Mouse (Mus musculus): Measurements from ENCODE around the gene Muc16. TPM values are rescaled to one million over a fixed set of nuclear protein-coding genes. Genes with fewer than 3 reads are reported as not detected.

The Muc16 gene
- total RNA-seq (2021): under 1 TPM in 1 of 2 experiments, not detected in 1; 0.02 TPM
- long read RNA-seq, experiment 1: 0 reads
- long read RNA-seq, experiment 2: 0 reads

DNA sequence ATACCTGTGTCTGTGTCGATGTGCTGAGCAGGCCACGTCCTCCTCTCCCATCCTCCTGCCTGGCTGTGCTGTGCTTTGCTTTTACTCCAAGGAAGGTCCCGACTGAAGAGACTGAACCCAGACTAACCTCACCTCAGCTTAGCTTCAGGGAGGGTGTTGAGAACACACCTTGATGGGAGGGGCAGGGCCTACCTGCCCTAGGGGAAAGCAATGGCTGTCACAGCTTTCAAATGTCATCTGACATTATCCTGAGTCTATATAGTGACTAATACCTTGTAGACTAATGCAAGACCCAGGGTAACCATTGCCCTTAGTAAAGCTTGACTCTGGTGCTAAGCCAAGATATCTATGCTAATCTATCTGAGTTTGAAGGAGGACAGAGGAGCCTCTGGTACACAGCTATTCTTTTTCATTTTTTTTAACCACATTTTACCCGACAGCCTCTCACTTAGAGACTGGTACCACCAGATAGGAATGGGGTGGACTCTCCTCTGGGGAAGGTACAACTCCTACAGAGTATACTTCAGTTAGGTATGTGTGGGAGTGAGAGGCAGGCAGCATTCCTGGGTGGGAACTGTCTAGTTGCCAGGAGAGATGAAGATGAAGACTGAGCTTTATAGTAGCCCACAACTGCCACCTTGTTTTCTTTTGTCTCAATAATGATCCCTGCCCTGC, at the start of gene Muc16:
Gene Muc16, minus strand, starts transcription at position 51 of the 675 bp plus-strand sequence.
- no peak for DNase-seq (ENCODE audit: low spot score)

DNA sequence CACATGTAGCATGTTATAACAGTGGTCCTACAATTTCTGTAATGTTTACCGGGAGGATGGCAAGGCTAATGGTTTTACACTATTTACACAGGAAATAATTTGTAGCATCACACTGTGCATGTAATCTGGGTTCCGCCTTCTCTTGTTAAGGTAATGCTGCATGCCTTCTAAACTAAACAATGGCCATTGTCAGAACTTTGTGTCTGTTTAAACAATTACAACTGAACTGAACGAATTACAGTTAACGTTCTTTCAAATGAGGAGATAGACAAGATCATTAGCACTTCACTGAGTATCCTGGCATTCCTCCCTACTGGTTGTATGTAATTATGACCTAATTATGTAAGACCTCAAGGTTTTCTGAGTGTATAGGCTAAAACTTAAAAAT, 48.4 kb upstream of the Muc16 start:
- DNase-seq (ENCODE audit: low spot score): no peak

DNA sequence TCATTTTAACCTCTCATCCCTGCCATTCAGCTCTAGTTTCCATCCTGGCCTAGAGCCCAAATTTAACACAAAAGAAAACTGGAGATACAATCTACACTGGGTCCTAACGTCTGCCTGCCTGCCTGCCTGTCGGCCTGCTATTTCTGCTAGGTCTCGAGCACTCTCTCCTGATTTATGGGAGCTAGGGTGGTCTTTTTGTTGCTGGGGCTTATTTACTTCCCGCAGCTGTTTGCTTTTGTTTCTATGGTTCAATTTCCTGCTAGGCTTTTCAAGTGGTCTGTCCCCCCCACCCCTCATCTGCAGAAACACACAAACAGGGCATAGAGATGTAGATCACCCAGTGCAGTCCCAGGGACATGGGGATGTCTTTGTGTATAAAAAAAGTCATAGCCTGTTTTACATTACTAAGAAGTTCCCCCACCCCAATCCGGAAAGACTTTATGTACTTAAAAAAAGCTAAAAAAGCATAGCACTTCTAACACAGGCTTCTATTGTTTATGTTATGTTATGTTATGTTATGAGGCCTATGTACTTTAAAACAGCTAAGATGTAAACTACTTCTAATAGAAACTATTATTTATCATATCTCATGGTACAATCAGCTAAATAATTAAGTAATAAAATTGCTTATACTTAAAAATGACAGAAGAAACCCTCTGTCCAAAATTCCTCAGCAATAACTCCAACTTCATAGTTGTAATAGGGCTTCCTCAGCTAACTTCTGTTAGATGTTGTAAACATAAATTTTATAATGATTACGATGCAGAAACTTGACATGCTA, 47.8 kb upstream of the Muc16 start:
- no peak for DNase-seq (ENCODE audit: low spot score)

DNA sequence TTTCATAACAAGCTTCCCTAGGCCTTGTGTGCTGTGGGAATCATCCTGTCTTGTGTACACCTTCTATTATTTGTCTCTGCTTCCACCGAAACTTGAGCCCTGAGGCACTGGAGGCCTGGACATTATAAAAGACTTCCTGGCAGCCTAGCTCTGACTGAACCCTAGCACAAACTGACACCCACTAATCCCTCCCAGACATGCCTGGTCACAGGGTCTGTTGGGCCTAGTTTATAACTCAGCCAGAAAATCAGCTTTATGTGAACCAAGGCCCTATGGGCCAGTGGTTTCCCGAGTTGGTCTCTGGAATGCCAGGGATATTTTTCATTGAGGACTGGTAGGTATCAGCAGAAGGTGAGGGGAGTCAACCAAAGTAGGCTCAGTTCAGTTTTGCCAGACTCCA, 46.7 kb upstream of the Muc16 start:
- no peak for DNase-seq (ENCODE audit: low spot score)

DNA sequence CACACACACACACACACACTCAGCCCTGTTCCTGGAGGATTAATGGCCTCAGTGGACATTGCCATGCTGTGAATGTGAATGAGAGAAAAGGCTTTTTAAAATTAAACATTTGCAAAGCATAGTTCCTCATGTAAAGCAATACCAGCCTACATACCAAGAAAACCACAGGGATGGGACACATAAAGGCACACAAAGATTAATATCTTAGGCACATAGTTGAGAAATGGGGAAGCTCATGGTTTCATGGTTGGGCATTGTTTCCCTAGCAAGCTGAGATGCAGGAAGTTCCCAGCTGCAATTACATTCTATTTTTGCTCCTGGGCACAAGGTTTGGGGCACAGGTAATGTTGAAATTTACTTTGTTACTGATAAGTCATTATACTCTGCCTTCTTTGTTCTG, 31.3 kb upstream of the Muc16 start:
- no peak for DNase-seq (ENCODE audit: low spot score)

DNA sequence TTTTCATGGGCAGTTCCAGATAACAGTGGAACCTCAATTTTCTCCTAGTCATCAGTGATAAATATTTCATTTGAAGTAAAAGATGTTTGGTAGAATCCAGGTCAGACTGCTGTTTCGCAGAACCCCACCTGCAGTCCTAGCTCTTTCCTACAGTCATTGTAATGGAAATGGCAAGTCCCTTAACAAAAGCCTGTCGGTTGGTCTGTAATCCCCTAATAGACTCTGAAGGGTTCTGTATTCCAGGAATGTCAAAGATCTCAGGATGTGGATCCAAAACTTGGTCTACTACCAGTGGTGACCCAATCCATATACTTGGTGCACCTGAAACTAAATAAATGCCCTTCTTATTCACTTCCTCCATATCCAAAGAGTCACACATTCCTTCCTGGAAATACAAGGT, 76.0 kb downstream of the Muc16 start:
- DNase-seq (ENCODE audit: low spot score): no peak

DNA sequence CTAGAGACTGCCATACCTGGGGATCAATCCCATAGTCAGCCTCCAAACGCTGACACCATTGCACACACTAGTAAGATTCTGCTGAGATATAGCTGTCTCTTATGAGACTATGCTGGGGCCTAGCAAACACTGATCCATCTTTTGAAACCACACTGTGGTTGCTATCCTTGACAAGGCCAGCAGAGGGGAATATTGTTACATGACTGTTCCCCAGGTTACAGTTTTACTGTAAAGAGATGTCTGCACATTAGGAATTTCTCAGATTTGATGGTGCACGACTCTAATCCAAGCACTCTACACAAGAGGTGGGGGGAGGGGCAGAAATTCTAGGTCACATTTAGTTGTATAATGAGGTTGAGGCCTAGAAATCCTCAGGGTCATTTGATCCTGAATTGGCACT, 166.2 kb downstream of the Muc16 start:
- no peak for DNase-seq (ENCODE audit: low spot score)

DNA sequence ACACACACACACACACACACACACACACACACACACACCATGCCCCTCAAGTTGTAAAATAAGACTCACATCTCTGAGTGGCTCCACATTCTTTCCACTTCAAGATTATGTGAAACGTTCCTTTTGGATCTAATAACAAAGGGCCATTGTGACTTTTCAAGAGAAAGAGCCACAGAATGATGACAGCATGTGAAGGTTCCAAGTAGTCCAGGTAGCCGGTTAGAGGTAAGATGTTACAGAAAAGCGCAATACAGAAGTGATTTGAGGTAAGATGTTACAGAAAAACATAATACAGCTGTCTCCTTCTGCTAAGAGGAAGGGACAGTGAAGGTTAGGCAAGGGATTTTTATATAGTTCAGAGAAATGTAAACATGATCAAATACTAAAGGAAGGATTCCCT, 196.2 kb downstream of the Muc16 start, which contains the start of the genes Zfp558 and Mbd3l1:
Gene Zfp558, minus strand, starts transcription at position 101 of the 400 bp plus-strand sequence.
Gene Mbd3l1, plus strand, starts transcription at position 192 of the 400 bp plus-strand sequence.
- DNase-seq (ENCODE audit: low spot score): no peak

DNA sequence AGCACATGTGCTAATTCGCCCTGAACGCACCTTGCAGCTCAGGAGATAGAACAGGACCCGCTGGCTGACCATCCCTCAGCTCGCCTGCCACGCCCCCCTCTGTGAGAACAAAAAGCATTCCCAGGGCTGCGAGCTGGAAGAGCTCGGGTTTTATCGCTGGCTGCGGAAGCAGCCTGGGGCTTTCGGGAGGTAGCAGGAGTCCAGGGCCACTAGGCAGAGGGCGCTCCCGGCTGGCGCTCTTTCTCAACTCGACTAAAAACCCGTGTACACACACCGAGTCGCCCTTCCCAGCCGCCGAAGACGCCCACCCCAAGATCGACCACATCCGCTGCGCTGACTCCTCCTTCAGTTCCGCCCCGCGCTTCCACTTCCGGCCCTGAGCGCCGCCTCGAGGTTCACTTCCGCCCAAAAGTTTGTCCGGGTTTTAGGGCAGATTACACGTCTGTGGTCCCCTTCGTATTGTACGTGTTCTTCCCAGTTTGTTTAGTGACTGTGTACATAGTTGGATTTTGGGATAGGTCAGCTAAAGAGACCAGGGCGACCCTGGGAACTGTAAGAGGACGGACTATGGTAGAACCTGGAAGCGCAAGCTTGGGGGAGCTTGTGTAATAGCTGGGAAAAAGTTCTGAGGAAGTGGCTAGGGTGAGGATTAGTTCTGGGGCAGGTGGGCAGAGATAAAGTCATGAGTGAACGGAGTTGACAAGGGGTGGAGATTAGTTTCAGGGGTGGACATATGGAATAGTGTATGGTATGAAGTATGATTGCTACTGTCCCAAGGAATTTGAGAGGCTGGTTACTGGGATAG, 200.8 kb downstream of the Muc16 start:
- DNase-seq (ENCODE audit: low spot score): peak; percentile 54

DNA sequence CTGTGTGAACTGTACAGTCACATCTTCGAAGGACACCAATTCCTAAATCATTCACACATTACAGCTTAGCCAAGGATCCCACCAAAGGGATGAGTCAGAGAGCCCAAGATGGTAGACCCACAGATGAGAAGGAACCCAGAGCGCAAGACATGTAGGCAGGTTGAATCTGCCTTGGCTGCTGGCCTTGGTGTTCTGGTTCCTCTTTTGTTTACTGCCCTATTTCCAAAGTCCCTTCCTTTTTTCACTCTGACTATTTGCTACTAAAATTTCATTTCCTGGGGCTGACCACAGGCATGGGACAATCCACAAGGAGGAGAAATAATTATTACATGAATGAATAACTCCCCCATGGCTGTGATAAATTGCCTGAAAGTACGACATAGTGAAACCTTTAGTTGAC, 206.3 kb downstream of the Muc16 start:
- DNase-seq (ENCODE audit: low spot score): no peak

DNA sequence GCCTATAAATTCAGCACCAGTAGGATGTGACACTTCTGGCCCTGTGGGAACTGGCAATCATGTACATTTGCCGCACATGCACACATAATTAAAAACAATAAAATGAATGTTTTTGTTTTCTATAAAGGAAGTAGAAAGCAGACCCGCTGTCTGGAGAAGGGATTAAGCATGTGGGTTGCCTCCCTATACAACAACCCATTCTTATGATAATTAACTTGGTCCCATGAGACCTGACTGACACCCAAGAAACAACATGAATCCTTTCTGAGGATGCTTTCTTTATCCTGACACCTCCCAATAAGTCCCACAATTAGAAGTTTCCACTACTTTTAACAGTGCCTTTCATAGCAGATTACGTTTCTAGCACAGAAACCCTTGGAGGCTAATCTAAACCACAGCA, 207.0 kb downstream of the Muc16 start:
- DNase-seq (ENCODE audit: low spot score): no peak

DNA sequence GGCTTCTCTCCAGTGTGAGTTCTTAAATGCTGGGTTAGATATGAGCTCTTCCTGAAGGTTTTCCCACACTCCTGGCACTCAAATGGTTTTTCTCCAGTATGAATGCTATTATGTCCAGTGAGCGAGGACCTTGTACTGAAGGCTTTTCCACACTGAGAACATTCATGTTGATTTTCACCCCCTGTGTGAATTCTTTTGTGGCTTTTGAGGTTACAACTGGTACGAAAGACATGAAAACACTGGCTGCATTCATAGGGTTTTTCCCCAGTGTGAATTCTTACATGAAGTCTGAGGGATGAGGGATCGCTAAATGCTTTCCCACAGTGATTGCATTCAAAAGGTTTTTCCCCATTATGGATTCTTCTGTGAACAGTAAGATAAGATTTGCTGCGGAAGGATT, 217.8 kb downstream of the Muc16 start:
- DNase-seq (ENCODE audit: low spot score): no peak

Small RNAs within 50 kb of the gene (microRNA-seq; reads per million reads assigned to microRNA genes)
- not detected for gene Gm22854

Other genes with a start within 250 kb of the Muc16 start
- gene Mbd3l2, start 243.9 kb downstream of the Muc16 start, total RNA-seq (2021): not detected
- 1 to 10 TPM in 1 of 2 experiments, under 1 TPM in 1; 0.81 to 1.0 TPM for gene Zfp558, start 196.3 kb downstream of the Muc16 start, total RNA-seq (2021)
- gene Mbd3l1, start 196.2 kb downstream of the Muc16 start, total RNA-seq (2021): not detected
- gene Olfr24, start 89.5 kb upstream of the Muc16 start, total RNA-seq (2021): not detected
- not detected for gene Olfr828, start 145.0 kb upstream of the Muc16 start, total RNA-seq (2021)
- not detected for gene Olfr829, start 180.4 kb upstream of the Muc16 start, total RNA-seq (2021)
- gene Olfr830, start 200.2 kb upstream of the Muc16 start, total RNA-seq (2021): not detected